Mouse (Mus musculus) granulocyte monocyte progenitor cell, adult 5-6 weeks (primary cell): ENCODE data around the gene Cebpb. TPM values are rescaled to one million over a fixed set of nuclear protein-coding genes. Genes with fewer than 3 reads are reported as not detected.
"Not testable (repeated sequence)": the region's sequence is repeated elsewhere in the genome, so short reads cannot be mapped to it uniquely, and the experiment has no call there.

Source experiments
- ATAC-seq: replicated peaks from 2 replicates; pipeline ENCODE4 v1.8.0; 2016; ENCODE audit warnings: mild to moderate bottlenecking, moderate TSS enrichment, inconsistent platforms; ENCODE audit not compliant: poor library complexity, severe bottlenecking
- total RNA-seq, 2 experiments: library from RNA; stranded (forward) in 1 of 2; stranded (reverse) in 1 of 2; fragments of 200-712, 200-1000 nt in 1 of 2; fragments of >200 nt in 1 of 2; fragmentation: Nextera tagmentation in 1 of 2; gene quantifications; 2 replicates each; pipeline ENCODE4 v1.2.3; 2014 to 2017

The Cebpb gene
- 11.8 and 15.7 TPM in 2 replicates for total RNA-seq (2014; fragmentation: Nextera tagmentation)
- 17.8 and 27.5 TPM in 2 replicates for total RNA-seq (2017)

DNA sequence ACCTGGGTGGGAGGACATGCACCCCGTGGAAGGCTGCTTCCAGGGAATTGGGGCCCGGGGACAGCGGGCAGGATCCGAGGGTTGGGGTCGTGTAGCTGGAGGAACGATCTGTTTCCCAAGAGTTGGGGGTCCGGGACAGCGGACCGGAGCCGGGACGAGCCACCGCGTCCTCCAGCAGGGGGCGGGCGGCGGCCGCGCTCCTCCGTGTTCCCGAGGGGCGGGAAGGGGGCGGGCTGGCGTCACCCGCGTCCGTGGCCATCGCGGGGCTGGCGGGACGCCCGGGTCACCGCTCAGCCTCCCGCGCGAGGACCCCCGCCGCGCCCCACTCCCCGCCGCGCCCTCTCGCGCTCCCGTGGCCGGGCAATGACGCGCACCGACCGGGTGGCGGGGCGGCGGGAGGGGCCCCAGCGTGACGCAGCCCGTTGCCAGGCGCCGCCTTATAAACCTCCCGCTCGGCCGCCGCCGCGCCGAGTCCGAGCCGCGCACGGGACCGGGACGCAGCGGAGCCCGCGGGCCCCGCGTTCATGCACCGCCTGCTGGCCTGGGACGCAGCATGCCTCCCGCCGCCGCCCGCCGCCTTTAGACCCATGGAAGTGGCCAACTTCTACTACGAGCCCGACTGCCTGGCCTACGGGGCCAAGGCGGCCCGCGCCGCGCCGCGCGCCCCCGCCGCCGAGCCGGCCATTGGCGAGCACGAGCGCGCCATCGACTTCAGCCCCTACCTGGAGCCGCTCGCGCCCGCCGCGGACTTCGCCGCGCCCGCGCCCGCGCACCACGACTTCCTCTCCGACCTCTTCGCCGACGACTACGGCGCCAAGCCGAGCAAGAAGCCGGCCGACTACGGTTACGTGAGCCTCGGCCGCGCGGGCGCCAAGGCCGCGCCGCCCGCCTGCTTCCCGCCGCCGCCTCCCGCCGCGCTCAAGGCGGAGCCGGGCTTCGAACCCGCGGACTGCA is at the start of gene Cebpb:
Gene Cebpb, plus strand, starts transcription at position 418 of the 954 bp plus-strand sequence.
- peak; percentile 36 for ATAC-seq

DNA sequence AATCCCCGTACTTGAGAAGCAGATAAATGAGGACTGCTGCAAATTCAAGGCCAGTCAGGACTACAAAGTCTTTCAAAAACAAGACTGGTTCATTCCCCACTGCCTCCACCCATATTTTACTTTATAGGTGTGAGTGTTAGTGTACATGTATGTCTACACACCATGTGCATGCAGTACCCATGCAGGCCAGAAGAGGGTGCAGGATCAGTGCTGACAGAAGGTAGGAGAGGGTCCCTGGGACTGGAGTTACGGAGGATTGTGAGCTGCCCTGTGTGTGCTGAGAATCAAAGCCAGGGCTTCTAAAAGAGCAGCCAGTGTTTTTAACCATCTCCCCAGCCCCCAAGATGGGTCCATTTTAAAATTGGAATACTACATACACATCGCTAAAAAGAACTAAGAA is 48.4 kb upstream of the Cebpb start:
- ATAC-seq: peak; percentile 52

DNA sequence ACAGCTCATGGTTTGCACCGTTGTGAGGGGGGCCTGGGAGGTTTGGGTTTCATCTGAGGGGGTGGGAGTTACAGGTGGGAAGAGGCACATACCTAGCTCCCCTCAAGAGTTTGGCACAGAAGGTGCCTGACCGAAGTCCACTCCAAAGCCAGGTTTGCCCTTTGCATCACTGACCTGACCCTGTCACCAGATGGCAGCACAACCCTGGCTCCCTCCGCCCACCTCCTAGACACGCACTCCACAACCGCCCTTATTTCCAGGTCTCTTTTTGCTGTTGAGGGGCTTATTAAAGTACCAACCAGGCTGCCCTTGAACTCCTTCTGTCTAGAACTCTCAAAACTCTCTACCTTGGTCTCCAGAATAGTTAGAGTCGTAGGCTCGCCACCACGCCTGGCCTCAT is 47.4 kb upstream of the Cebpb start:
- peak; percentile 68 for ATAC-seq

DNA sequence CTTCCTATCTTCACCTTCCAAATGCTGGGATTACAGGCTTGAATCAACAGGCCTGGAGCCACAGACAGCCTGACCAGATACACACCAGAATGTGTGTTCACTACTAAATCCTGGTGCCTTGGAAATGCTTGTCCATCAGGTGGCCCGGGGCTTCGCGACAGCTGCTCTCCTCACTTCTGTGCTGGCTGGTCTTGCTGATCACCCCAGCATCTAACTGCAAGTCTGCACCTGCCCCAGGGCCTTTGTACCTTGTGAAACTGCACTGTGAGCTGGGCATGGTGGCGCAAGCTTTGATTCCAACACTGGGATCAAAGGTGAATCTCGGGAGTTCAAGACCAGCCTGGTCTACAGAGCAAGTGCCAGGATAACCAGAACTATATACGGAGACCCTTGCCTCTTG is 46.6 kb upstream of the Cebpb start:
- no peak for ATAC-seq

DNA sequence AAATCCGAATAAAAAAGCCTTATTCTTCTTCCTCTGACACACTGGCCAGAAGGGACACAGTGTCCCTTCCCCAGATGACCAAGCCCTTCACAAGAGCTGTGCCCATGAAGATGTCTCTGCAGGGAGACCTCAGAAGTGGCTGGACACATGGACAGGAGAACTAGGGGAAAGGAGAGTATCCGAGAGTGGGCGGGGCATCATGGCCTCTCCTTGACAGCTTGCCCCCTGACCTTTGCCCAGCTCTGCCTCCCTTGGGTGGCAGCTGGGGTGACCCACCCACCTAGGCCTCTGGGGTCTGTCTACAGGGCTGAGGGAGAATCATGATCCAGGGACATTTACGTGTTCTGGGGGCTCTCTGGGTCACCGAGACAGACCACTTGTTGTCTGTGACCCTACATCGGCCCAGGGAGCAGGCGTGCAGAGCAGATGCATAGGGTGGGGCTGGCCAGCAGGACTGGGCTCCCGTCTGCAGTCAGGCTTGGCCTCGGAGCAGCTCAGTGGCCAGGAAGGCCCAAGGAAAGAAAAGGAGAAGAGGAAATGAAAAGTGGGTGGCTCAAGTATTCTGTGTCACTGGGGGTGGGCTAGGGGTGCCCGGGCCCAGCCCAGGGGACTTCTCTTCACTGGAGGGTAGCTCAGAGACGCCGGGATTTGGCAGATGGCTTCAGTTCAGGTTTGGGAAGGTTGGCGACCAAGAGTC is 45.2 kb upstream of the Cebpb start:
- not testable (repeated sequence) for ATAC-seq

DNA sequence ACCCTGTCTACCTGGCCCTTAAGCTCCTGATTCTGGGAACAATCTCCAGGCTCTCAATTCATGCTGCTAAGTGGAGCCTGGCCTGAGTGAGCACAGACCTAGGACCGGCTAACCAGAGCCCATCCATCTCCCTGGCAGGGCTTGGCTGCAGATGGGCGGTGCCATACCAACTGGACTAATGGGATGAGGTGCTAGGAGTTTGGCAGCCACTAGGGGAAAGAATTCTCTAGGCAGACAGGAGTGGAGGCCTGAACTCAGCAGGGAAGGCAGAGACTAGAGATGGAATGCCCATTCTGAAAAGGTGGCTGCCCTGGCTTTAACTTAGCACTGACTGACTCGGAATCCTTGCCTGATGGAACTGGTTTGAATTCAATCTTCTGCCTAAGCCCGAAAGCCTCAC is 42.3 kb upstream of the Cebpb start:
- ATAC-seq: no peak

DNA sequence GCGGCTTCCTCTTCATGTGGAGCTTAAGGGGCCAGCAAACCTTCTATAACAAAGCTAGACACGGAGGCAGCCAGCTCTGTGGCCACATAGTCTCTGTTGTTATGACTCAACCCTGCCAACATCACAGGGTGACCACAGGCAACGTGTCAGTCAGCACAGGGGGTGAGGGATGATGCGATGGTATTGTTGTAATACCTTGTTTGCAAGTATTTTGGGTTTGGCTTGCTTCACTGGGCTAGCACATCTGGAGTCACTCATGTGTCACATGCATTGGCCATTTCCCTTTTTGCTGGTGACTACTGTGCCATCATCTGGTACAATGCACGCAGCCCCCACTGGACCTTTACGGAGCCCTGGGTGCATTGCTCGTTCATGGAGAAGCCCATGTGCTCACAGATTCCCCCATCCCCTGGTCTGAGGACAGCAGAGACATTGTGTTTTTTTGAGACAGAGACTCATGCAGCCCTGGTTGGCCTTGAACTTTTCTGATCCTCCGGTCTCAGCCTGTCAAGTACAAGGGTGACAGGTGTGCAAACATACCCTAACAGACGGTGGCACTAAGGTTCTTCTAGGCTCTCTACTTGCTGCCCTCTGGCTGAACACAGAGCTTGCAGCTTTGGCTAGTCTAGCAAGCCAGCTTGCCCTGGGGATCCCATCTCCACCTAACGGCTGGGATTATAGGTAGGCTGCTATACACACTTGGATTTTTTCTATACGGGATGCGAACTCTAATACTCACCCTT is 39.3 kb upstream of the Cebpb start:
- ATAC-seq: peak; percentile 93

DNA sequence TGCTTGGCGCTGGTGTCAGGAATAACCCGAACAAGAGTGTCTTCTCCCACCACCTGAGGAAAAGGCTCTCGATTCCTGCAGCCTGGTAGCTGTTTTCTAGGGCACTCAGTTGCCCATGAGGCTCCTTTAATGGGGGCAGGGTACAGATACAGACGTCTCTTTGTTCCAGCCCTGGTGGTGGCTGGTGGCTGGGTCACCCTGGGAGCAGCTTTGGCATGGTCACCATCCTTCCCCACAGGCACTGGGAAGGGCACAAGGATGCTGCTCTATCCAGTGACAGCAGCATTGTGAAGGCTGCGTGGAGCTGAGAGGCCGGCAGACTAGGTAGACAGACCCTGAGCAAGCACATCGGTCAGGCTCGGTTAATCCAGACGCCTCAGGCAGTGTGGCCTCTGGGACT is 37.1 kb upstream of the Cebpb start:
- ATAC-seq: no peak

DNA sequence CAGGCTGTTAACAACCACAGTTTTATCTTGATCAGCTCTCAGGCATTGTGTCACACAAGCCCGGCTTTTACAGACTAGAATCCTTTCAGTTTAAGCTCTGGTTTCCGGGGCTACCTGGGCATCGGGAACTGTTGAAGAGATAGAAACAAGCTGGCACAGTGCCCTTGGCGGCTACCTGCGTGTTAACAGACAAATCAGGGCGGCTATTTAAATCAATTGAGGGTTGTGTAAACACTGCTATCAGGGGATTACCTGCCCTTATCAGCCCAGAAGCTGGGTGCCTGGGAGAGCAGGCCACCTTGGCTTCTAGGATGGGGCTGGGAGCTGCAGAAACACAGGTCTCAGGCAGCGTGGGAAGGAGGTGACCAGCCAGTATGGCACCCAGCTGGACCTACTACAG is 36.0 kb upstream of the Cebpb start:
- ATAC-seq: no peak

DNA sequence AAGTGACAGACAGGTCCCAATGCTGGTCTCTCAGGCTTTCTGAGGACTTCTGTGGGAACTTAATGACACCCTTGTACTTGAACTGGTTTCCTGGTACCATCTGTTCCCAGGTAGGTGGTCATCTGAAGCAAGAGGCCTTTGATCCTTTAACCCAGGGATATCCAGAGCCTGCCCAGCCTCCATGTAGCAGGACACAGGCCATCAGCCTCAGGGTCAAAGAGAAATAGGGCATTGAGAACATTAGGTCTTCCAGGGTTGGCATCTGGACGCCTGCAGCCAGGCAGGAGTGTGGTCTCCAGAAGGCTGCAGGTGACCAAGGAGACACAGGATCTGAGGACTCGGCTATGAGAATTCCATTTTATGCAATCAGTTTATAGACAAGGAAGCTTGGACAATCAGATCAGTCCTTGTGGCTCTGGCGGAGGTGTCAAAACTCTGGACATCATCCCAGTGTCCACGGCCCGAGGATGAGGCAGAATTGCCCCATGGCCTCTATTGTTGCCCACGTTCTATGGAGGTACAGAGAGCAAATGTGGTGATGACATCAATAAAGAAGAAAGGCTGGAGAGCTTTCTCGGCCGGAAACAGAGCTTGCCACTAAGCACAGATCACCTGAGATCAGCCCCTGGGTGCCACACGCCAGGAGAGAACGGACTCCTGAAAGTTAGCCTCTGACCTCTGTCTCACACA is 33.7 kb upstream of the Cebpb start:
- no peak for ATAC-seq

DNA sequence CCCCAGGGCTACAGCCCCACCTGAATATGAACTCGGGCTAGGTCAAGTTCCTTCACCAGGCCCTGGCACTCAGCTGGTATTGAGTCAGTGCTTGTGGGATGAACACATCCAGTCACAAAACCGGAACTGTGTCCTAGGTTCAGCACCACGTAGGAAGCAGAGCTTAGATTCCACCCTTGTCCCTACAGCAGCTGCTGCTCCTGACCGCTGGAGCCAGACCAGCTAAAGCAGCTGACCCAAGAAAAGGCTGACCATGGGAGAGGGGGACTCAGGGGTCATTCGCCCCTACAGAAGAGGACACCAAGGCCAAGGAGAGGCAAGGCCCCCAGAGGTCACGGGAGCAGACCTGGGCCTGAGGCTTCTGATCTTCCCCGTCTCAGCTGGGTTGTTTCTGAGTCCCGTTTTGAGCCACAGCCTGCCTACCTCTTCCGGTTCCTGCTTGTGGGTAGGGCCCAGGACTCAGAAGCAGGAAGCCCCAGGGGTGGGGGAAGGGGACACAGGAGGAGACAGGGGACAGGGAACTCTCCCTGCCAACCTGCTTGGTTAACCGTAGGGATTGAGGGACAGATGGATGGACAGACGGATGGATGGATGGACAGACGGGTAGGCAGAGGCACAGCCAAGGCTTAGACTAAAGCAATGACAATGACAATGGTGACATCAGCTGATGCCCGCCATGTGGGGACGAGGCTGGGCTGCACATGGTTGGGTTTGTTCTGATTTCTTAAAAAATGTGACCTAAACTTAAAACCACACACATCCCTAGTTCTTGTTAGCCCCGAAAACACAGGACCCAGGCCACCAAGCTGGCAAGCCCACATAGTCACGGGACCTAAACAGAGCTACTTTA is 31.9 kb upstream of the Cebpb start:
- ATAC-seq: peak; percentile 75

DNA sequence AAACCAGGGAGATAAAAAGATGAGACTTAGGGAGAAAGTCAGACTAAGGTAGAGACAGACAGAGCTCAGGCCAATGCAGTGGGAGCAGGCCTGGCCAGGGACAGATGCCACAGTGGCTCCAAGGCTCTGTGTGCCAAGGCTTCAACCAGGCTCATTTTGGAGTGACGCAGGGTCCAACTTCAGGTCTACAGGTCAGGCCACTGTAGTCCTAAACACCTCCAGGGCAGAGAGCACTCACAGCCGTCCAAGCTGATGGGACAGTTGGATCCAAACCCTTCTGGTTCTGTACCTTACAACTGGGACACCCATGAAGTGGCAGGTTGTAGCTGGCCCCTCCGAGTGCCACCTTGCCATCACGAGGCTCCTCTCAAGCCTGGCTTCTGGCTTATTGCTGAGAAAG is 30.7 kb upstream of the Cebpb start:
- no peak for ATAC-seq

DNA sequence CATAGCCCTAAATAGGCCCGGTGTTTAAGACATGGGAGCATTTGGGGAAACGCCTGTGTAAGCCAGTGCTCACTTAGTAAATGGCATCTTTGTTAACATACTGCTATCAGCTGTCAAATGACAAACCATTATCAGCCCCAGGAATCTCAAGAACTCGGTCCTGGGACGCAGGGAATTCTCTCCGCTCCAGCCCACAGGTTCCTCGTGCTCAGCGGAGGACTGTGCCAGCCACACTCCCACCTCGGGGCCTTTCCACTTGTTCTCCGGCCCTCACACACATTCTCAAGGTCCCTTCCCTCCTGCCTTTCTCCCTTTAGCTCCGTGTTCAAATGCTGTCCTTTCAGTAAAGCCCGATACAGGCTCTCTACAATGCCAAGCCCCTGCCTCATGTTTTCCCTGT is 30.0 kb upstream of the Cebpb start:
- no peak for ATAC-seq

DNA sequence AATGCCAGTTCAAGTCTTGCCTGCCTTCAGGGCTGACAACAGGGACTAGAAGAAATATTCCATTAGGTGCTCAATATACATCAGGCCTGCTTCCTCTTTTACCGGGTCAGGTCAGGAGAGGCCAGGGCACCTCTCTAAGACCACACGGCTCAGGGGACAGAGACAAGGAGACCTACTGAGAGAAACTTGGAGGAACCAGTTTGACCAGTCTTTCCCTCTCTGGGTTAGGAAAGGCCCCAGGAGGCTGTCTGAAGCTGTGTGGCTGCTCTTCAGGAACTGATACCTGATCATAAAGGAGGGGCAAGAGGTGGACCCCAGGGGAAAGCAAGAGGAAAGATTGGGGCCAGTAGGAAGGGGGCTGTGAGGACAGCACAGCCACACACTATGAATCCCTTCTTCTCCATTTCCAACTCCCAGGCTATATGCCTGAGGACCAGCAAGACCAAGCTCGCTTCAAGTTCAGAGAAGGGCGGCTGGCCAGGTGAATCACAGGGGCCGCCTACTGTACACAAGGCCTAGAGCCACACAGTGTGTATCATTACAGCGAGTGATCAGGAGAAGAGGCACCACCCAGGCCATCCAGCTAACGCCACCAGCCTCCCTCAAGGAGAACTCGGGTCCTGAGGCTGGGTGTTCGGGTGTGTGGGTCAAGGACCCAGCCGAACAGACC is 29.4 kb upstream of the Cebpb start:
- ATAC-seq: no peak

DNA sequence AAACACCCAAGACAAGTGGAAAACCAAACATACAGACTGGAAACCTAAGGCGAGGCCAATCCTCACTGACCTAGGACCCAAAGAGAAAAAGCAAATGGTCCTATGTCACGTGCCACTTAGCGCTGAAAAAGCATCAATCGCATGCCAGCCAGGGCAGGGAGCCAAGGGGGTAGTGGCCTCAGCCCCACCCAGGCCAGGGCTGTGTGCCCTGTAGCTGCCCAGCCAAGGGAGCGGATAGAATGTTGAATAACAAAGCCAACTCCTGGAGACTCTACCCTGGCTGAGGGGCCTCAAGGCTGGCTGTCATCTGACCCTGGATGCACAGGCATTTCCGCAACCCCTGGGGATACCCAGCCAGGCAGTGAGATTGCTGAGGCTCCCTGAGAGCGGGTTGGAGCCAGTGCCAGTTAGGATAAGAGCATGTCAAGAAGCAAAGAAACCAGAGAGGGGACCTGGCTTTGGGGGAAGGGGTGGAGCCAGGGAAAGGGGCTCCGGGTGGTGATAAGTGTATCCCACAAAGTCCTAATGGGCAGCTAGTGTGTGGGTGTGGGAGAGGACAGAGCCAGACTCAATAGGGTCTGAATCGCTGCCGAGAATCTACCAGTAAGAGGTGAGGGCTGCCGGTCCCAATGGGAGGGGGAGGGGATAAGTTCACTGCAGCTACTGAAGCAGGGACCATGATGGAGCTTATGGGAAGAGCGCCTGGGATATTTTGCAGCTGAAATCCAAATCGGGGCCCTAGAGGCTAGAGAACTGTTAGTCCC is 28.7 kb upstream of the Cebpb start:
- no peak for ATAC-seq

DNA sequence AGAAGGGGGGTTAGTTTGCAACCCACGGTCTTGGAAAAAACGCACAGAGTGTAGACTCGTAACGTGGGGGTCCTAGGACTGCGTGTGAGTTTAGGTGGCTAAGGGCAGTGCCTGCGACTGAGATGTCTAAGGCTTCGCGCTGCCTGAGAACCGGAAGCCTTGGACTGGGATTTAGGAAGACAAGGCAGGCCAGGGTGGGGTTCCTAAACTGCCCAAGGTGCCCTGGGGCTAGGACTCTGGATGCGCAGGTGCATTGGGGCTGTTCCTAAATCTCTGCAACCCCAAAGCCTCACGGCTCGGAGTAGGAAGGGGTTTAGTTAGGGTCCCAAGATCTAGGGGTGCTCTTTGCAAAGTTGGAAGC is 28.1 kb upstream of the Cebpb start:
- ATAC-seq: no peak

DNA sequence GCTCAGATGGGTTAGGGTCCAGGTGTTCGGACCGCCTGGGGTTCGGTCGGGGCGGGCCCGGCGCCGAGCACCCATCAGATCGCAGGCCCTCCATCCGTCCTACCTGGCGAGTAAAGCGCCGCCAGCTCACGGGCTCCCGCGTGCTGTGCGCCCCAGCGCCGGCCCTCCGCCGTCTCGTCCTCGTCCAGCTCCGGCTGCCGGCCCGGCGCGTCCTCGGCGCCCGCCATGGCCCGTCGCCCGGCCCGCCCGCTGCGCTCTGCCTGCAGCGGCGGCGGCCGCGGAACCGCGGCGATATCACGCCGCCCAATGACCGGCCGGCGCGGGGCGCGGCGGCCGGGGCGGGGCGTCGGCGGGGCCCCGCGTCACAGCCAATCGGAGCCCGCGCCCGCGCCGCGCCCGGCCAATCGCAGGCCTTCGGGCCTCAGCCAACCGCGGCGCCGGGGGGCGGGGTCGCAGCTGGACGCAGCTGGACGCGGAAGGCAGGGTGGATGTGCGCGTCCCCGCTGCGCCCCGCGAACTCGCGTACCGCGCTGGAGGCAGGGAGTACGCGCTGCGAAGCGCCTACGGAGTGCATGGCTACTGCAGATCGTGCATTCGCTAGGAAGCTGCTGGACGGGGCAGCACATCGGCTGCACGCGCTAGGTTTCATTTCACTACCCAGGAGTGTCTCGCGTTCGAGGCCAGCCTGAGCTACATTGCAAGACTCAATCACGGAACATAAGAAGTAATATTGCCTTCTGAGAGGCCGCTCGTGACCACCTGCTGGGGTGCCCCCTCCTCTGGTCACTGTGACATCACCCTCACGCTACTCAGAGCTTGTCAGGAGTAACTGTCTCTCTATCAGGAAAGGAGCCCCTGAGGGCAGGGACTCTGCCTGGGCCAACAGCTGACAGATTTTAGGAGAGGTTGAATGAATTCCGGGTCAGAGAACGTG is 27.2 kb upstream of the Cebpb start, which contains the start of gene Gm20431:
Gene Gm20431, minus strand, starts transcription at position 227 of the 934 bp plus-strand sequence.
- peak; percentile 77 for ATAC-seq
